Mouse (Mus musculus): Measurements from ENCODE around the gene Rps19.

DNA sequence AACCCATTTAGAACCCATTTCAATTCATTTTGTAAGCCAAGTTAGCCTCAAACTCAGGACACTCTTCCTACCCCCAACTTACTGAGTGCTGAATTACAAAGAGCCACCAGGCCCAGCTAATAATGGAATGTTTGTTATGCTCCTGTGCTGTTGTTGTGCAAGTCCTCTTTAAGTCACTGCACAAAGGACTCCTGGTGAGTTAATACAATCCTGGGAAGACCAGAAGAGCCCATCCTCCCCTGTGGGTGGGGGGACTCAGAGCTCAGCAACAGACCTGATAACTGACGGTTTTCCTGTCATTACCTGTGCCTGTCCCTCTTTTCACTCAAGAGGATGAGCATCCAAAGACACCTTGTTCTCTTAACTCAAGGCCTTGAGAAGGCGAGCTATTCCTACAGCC, 4.6 kb upstream of the Rps19 start:
- TF ChIP-seq POLR2A (IDR thresholded peaks at IDR 0.05; ENCODE audit: borderline replicate concordance, extremely low read depth, insufficient read depth, insufficient read length, poor library complexity, severe bottlenecking) (no peak), CTCF (IDR thresholded peaks at IDR 0.05; ENCODE audit: borderline replicate concordance, extremely low read depth, insufficient read depth, insufficient read length) (no peak)

Data from brain, embryonic 14.5 days (tissue).